Mouse (Mus musculus) intestine, postnatal 0 days (tissue): Measurements from ENCODE around the gene Itpr1. TPM values are rescaled to one million over a fixed set of nuclear protein-coding genes. Genes with fewer than 3 reads are reported as not detected.

Experiments used
- ATAC-seq: fragments of 200-750 bp; cut with Nextera tagmentation; 2 replicates; pipeline ENCODE4 v1.8.0; 2017; ENCODE audit warnings: mild to moderate bottlenecking, moderate TSS enrichment, moderate library complexity
- H3K27ac ChIP-seq: fragments of 300-500 bp; sonication (generic); 2 replicates; pipeline ENCODE4 v1.5.1; 2014; ENCODE audit warnings: mild to moderate bottlenecking, low read depth, low read length, moderate library complexity
- H3K27me3 ChIP-seq: fragments of 300-500 bp; sonication (generic); replicated peaks from 2 replicates; pipeline ENCODE4 v1.6.1; 2014; ENCODE audit warnings: low read length, mixed read lengths; ENCODE audit not compliant: control insufficient read depth, insufficient read depth
- H3K36me3 ChIP-seq: fragments of 300-500 bp; sonication (generic); 2 replicates; pipeline ENCODE4 v1.6.1; 2014; ENCODE audit warnings: mild to moderate bottlenecking, moderate library complexity; ENCODE audit not compliant: control insufficient read depth, insufficient read depth
- H3K4me1 ChIP-seq: fragments of 300-500 bp; sonication (generic); replicated peaks from 2 replicates; pipeline ENCODE4 v1.6.1; 2014; ENCODE audit warnings: antibody characterized with exemption, low read length, mixed read lengths; ENCODE audit not compliant: control insufficient read depth, insufficient read depth
- H3K4me2 ChIP-seq: fragments of 300-500 bp; sonication (generic); replicated peaks from 2 replicates; pipeline ENCODE4 v1.6.1; 2014; ENCODE audit warnings: low read depth, mild to moderate bottlenecking, moderate library complexity
- H3K4me3 ChIP-seq: fragments of 300-500 bp; sonication (generic); 2 replicates; pipeline ENCODE4 v1.5.1; 2014; ENCODE audit warnings: low read depth, low read length
- H3K9ac ChIP-seq: fragments of 300-500 bp; sonication (generic); 2 replicates; pipeline ENCODE4 v1.6.1; 2014; ENCODE audit warnings: mild to moderate bottlenecking, low read depth, low read length
- H3K9me3 ChIP-seq: fragments of 300-500 bp; sonication (generic); 2 replicates; pipeline ENCODE4 v1.6.1; 2016; ENCODE audit warnings: mixed run types; ENCODE audit not compliant: control insufficient read depth
- CTCF ChIP-seq: sonication (generic); IDR thresholded peaks from 2 replicates; pipeline ENCODE4 v1.5.1; 2016; ENCODE audit warnings: low read depth, mild to moderate bottlenecking, control low read depth, antibody characterized with exemption, moderate library complexity
- WGBS: fragments of 180-500 bp; shearing (Covaris S2); extraction: QIAGEN DNeasy Blood & Tissue Kit; methylation state at CpG from one replicate; pipeline ENCODE4 v1.1.7; 2014; 5-methylcytosine and 5-hydroxymethylcytosine counted together
- polyA plus RNA-seq: library from polyadenylated mRNA; unstranded; fragments of >200 nt; fragmentation: Nextera tagmentation; extraction: Ambion mirVana; gene quantifications from 2 replicates; pipeline ENCODE4 v1.2.1, GENCODE M21; 2015

Itpr1 gene
- polyA plus RNA-seq, 1 experiment from 2014 or later, result 6.4 TPM

GRCm38 (mm10) chr6:108468226-108468825 is 255.4 kb downstream of the Itpr1 start:
- Histone ChIP-seq H3K27ac (no peak overlapping the region), H3K4me2 (no peak overlapping the region), H3K4me1 (no peaks in the 10 kb centered on the region), H3K27me3 (no peaks in the 10 kb centered on the region), H3K9me3 (no peaks in the 10 kb centered on the region), H3K36me3 (0 out of 2 replicates have a peak, but pooled peaks cover 2% of the 10 kb centered on the region), H3K9ac (no peak overlapping the region), H3K4me3 (no peak overlapping the region)
- 62% methylated on average over 3 of the region's 3 CpGs for WGBS
- TF ChIP-seq CTCF, result no peak
- ATAC-seq, result no peak

- TF ChIP-seq CTCF, result no peak
- Histone ChIP-seq H3K27ac (no peak overlapping the region), H3K4me3 (no peak overlapping the region), H3K9ac (no peak overlapping the region), H3K27me3 (no peaks in the 10 kb centered on the region), H3K4me2 (no peak overlapping the region), H3K4me1 (peaks cover 3% of the 10 kb centered on the region; the same call in 1 of the 2 replicates), H3K36me3 (0 out of 2 replicates have a peak, but pooled peaks cover 8% of the 10 kb centered on the region), H3K9me3 (no peaks in the 10 kb centered on the region)
- 72% methylated on average over 3 of the region's 3 CpGs for WGBS
- ATAC-seq, result peak; percentile 30
Observed at GRCm38 (mm10) chr6:108471878-108472277, 259.0 kb downstream of the Itpr1 start.

- H3K27ac ChIP-seq, result no peak overlapping the region; the same call in 1 of the 2 replicates
- TF ChIP-seq CTCF, result no peak
Observed at GRCm38 (mm10) chr6:108472748-108473147, 259.9 kb downstream of the Itpr1 start.

GRCm38 (mm10) chr6:108476797-108477235 is 263.9 kb downstream of the Itpr1 start:
- Histone ChIP-seq H3K4me1 (peaks cover 3% of the 10 kb centered on the region; the same call in 1 of the 2 replicates), H3K4me2 (no peak overlapping the region), H3K36me3 (peaks cover 14% of the 10 kb centered on the region; the same call in 1 of the 2 replicates), H3K9ac (no peak overlapping the region), H3K27me3 (no peaks in the 10 kb centered on the region), H3K27ac (no peak overlapping the region), H3K9me3 (no peaks in the 10 kb centered on the region), H3K4me3 (no peak overlapping the region)
- 48% methylated on average over 8 of the region's 8 CpGs for WGBS
- ATAC-seq, result no peak; the same call in 1 of the 2 replicates
- no peak for TF ChIP-seq CTCF

More at GRCm38 (mm10) chr6:108472748-108473147, 259.9 kb downstream of the Itpr1 start:
- no peaks in the 10 kb centered on the region for H3K9me3 ChIP-seq
- ATAC-seq, result peak; percentile 71
- H3K9ac ChIP-seq, result no peak overlapping the region
- H3K4me2 ChIP-seq, result no peak overlapping the region
- no peak overlapping the region for H3K4me3 ChIP-seq
- WGBS, result 39% methylated on average over 3 of the region's 3 CpGs
- peaks cover 3% of the 10 kb centered on the region; the same call in 1 of the 2 replicates for H3K4me1 ChIP-seq
- H3K36me3 ChIP-seq, result 0 out of 2 replicates have a peak, but pooled peaks cover 8% of the 10 kb centered on the region
- H3K27me3 ChIP-seq, result no peaks in the 10 kb centered on the region

GRCm38 (mm10) chr6:108477602-108478001 is 264.7 kb downstream of the Itpr1 start:
- Histone ChIP-seq H3K27ac (no peak overlapping the region; the same call in 1 of the 2 replicates), H3K9me3 (no peaks in the 10 kb centered on the region), H3K4me3 (no peak overlapping the region), H3K9ac (no peak overlapping the region), H3K27me3 (no peaks in the 10 kb centered on the region), H3K4me1 (peaks cover 3% of the 10 kb centered on the region; the same call in 1 of the 2 replicates), H3K4me2 (no peak overlapping the region), H3K36me3 (peaks cover 14% of the 10 kb centered on the region; the same call in 1 of the 2 replicates)
- 76% methylated on average over 6 of the region's 6 CpGs for WGBS
- no peak for ATAC-seq
- TF ChIP-seq CTCF, result no peak

GRCm38 (mm10) chr6:108481190-108481589 is 268.3 kb downstream of the Itpr1 start:
- H3K9me3 ChIP-seq, result no peaks in the 10 kb centered on the region
- 0 out of 2 replicates have a peak, but pooled peaks cover 3% of the 10 kb centered on the region for H3K4me1 ChIP-seq
- ATAC-seq, result no peak
- H3K27ac ChIP-seq, result no peak overlapping the region
- no peak overlapping the region for H3K4me3 ChIP-seq
- H3K9ac ChIP-seq, result no peak overlapping the region
- H3K27me3 ChIP-seq, result no peaks in the 10 kb centered on the region
- WGBS, result 90% methylated on average over 4 of the region's 4 CpGs
- H3K36me3 ChIP-seq, result peaks cover 5% of the 10 kb centered on the region; the same call in 1 of the 2 replicates
- TF ChIP-seq CTCF, result no peak
- no peak overlapping the region for H3K4me2 ChIP-seq
